Mouse (Mus musculus) CH12.LX (cell line): Measurements from ENCODE around the gene Eml5. TPM values are rescaled to one million over a fixed set of nuclear protein-coding genes. Genes with fewer than 3 reads are reported as not detected.

Experiments used
- DNase-seq: peaks from one replicate; pipeline ENCODE4 v3.0.0-alpha.2; 2013; ENCODE audit errors: extremely low read depth
- H3K27ac ChIP-seq: 2 replicates; pipeline ENCODE4 v1.5.1; 2012; ENCODE audit warnings: low read depth, mild to moderate bottlenecking, control low read depth, moderate library complexity; ENCODE audit not compliant: insufficient read depth
- H3K27me3 ChIP-seq: replicated peaks from 2 replicates; pipeline ENCODE3; 2012; ENCODE audit warnings: inconsistent platforms
- H3K36me3 ChIP-seq, 2 experiments: replicated peaks in 1 of 2; 2 replicates each; pipeline versions ENCODE3 to v1.6.1; 2012; ENCODE audit warnings: inconsistent platforms in 1 of 2, low read length in 1 of 2, mild to moderate bottlenecking in 1 of 2, mixed read lengths in 1 of 2, moderate library complexity in 1 of 2; ENCODE audit not compliant: control insufficient read depth in 1 of 2, insufficient read depth in 1 of 2
- H3K4me1 ChIP-seq, 2 experiments: 2 replicates each; pipeline ENCODE4 v1.6.1; 2012; ENCODE audit warnings: inconsistent platforms in 1 of 2, moderate library complexity in 1 of 2; ENCODE audit not compliant: insufficient read depth in 2 of 2, control insufficient read depth in 1 of 2
- H3K4me2 ChIP-seq: 2 replicates; pipeline ENCODE4 v1.6.1; 2012; ENCODE audit warnings: low read depth, mild to moderate bottlenecking, control low read depth; ENCODE audit not compliant: poor library complexity, insufficient read depth, severe bottlenecking
- H3K4me3 ChIP-seq, 3 experiments: fragments of 150-350 bp in 1 of 3; sonication (generic) in 1 of 3; replicated peaks in 1 of 3; 2 replicates each; pipeline versions ENCODE3 to v1.5.1; 2011 to 2012; ENCODE audit warnings: low read depth in 2 of 3, low read length in 2 of 3, mild to moderate bottlenecking in 2 of 3, moderate library complexity in 2 of 3, control low read depth in 1 of 3, improper control_type of control experiment in 1 of 3, inconsistent platforms in 1 of 3, mixed read lengths in 1 of 3; ENCODE audit not compliant: poor library complexity in 1 of 3
- H3K79me2 ChIP-seq: replicated peaks from 2 replicates; pipeline ENCODE4 v1.6.1; 2012; ENCODE audit warnings: mild to moderate bottlenecking, moderate library complexity; ENCODE audit not compliant: control insufficient read depth, poor library complexity, insufficient read depth, severe bottlenecking; ENCODE audit errors: extremely low read depth
- H3K9ac ChIP-seq: 2 replicates; pipeline ENCODE4 v1.6.1; 2012; ENCODE audit warnings: low read depth, mild to moderate bottlenecking, control low read depth, moderate library complexity; ENCODE audit not compliant: insufficient read depth
- H3K9me3 ChIP-seq: replicated peaks from 2 replicates; pipeline ENCODE3; 2012; ENCODE audit warnings: low read length, inconsistent platforms, mixed read lengths
- CHD1 ChIP-seq: IDR thresholded peaks from 2 replicates; pipeline ENCODE4 v1.6.1; 2012; ENCODE audit warnings: low read depth, low read length, improper control_type of control experiment, inconsistent platforms
- CHD2 ChIP-seq: IDR thresholded peaks from 2 replicates; pipeline ENCODE4 v1.6.1; 2011; ENCODE audit warnings: low read length, improper control_type of control experiment
- CTCF ChIP-seq, 2 experiments: IDR thresholded peaks in 1 of 2; conservative IDR thresholded peaks in 1 of 2; 2 replicates each; pipeline ENCODE4 v1.5.1; 2011 to 2012; ENCODE audit warnings: low read depth in 2 of 2, low read length in 2 of 2, improper control_type of control experiment in 1 of 2, inconsistent platforms in 1 of 2, mild to moderate bottlenecking in 1 of 2, moderate library complexity in 1 of 2
- E2F4 ChIP-seq: IDR thresholded peaks from 2 replicates; pipeline ENCODE4 v1.6.1; 2011; ENCODE audit warnings: low read depth, low read length, improper control_type of control experiment; ENCODE audit not compliant: insufficient replicate concordance
- ELF1 ChIP-seq: IDR thresholded peaks from 2 replicates; pipeline ENCODE4 v1.6.1; 2014; ENCODE audit warnings: low read depth, mild to moderate bottlenecking, inconsistent platforms, low read length, improper control_type of control experiment
- EP300 ChIP-seq: IDR thresholded peaks from 2 replicates; pipeline ENCODE4 v1.6.1; 2011; ENCODE audit warnings: low read length, improper control_type of control experiment
- ETS1 ChIP-seq: conservative IDR thresholded peaks from 2 replicates; pipeline ENCODE4 v1.6.1; 2012; ENCODE audit warnings: low read depth, mild to moderate bottlenecking, inconsistent platforms, low read length, improper control_type of control experiment, moderate library complexity
- GABPA ChIP-seq: IDR thresholded peaks from 2 replicates; pipeline ENCODE4 v1.6.1; 2012; ENCODE audit warnings: low read depth, low read length, improper control_type of control experiment, inconsistent platforms; ENCODE audit not compliant: insufficient replicate concordance
- IRF4 ChIP-seq: IDR thresholded peaks from 2 replicates; pipeline ENCODE4 v1.6.1; 2014; ENCODE audit warnings: low read depth, mild to moderate bottlenecking, inconsistent platforms, low read length, improper control_type of control experiment
- JUN ChIP-seq: IDR thresholded peaks from 2 replicates; pipeline ENCODE4 v1.6.1; 2011; ENCODE audit warnings: low read depth, mild to moderate bottlenecking, low read length, improper control_type of control experiment, moderate library complexity; ENCODE audit not compliant: insufficient read depth
- JUND ChIP-seq: conservative IDR thresholded peaks from 2 replicates; pipeline ENCODE4 v1.6.1; 2011; ENCODE audit warnings: low read depth, low read length, improper control_type of control experiment
- KAT2A ChIP-seq: IDR thresholded peaks from 2 replicates; pipeline ENCODE4 v1.6.1; 2012; ENCODE audit warnings: low read length, improper control_type of control experiment, inconsistent platforms; ENCODE audit not compliant: insufficient replicate concordance
- MAX ChIP-seq: IDR thresholded peaks from 2 replicates; pipeline ENCODE4 v1.6.1; 2011; ENCODE audit warnings: low read length, improper control_type of control experiment
- MEF2A ChIP-seq: IDR thresholded peaks from 2 replicates; pipeline ENCODE4 v1.6.1; 2014; ENCODE audit warnings: low read depth, mild to moderate bottlenecking, inconsistent platforms, low read length, improper control_type of control experiment, borderline replicate concordance
- MXI1 ChIP-seq: IDR thresholded peaks from 2 replicates; pipeline ENCODE4 v1.6.1; 2011; ENCODE audit warnings: mild to moderate bottlenecking, low read depth, low read length, improper control_type of control experiment
- MYC ChIP-seq: IDR thresholded peaks from 2 replicates; pipeline ENCODE4 v1.6.1; 2011; ENCODE audit warnings: low read depth, mild to moderate bottlenecking, improper control_type of control experiment, low read length
- NELFE ChIP-seq: IDR thresholded peaks from 2 replicates; pipeline ENCODE4 v1.6.1; 2011; ENCODE audit warnings: low read depth, low read length, improper control_type of control experiment
- NRF1 ChIP-seq: IDR thresholded peaks from 2 replicates; pipeline ENCODE4 v1.6.1; 2014; ENCODE audit warnings: low read depth, mild to moderate bottlenecking, inconsistent platforms, low read length, improper control_type of control experiment, moderate library complexity
- PAX5 ChIP-seq: IDR thresholded peaks from 2 replicates; pipeline ENCODE4 v1.6.1; 2012; ENCODE audit warnings: low read length, inconsistent platforms, mixed read lengths
- POLR2A ChIP-seq: IDR thresholded peaks from 2 replicates; pipeline ENCODE4 v1.6.1; 2011; ENCODE audit warnings: low read depth, mild to moderate bottlenecking, improper control_type of control experiment, low read length
- POLR2AphosphoS2 ChIP-seq: IDR thresholded peaks from 2 replicates; pipeline ENCODE4 v1.6.1; 2011; ENCODE audit warnings: low read depth, low read length, improper control_type of control experiment
- RAD21 ChIP-seq: IDR thresholded peaks from 2 replicates; pipeline ENCODE4 v1.6.1; 2011; ENCODE audit warnings: low read depth, mild to moderate bottlenecking, low read length, improper control_type of control experiment, moderate library complexity
- RCOR1 ChIP-seq: conservative IDR thresholded peaks from 2 replicates; pipeline ENCODE4 v1.6.1; 2012; ENCODE audit warnings: low read depth, mild to moderate bottlenecking, inconsistent platforms, low read length, improper control_type of control experiment
- SMC3 ChIP-seq: IDR thresholded peaks from 2 replicates; pipeline ENCODE4 v1.6.1; 2011; ENCODE audit warnings: low read depth, low read length, improper control_type of control experiment
- TBP ChIP-seq: conservative IDR thresholded peaks from 2 replicates; pipeline ENCODE4 v1.6.1; 2011; ENCODE audit warnings: low read depth, low read length, improper control_type of control experiment
- TCF12 ChIP-seq: IDR thresholded peaks from 2 replicates; pipeline ENCODE4 v1.6.1; 2014; ENCODE audit warnings: low read depth, mild to moderate bottlenecking, inconsistent platforms, low read length, improper control_type of control experiment
- USF1 ChIP-seq: IDR thresholded peaks from 2 replicates; pipeline ENCODE4 v1.6.1; 2014; ENCODE audit warnings: low read depth, mild to moderate bottlenecking, inconsistent platforms, low read length, improper control_type of control experiment
- USF2 ChIP-seq: conservative IDR thresholded peaks from 2 replicates; pipeline ENCODE4 v1.6.1; 2011; ENCODE audit warnings: low read depth, low read length, improper control_type of control experiment
- ZC3H11A ChIP-seq: IDR thresholded peaks from 2 replicates; pipeline ENCODE4 v1.6.1; 2012; ENCODE audit warnings: low read depth, mild to moderate bottlenecking, inconsistent platforms, low read length, improper control_type of control experiment
- ZMIZ1 ChIP-seq: IDR thresholded peaks from 2 replicates; pipeline ENCODE4 v1.6.1; 2012; ENCODE audit warnings: low read depth, mild to moderate bottlenecking, inconsistent platforms, low read length, improper control_type of control experiment
- ZNF384 ChIP-seq: IDR thresholded peaks from 2 replicates; pipeline ENCODE4 v1.6.1; 2012; ENCODE audit warnings: low read depth, low read length, improper control_type of control experiment, inconsistent platforms
- dilution Hi-C: fragments of 300-500 bp; cut with MboI; formaldehyde crosslinking; loops from 2 replicates; pipeline ENCODE4 v1.14.3; 2020; ENCODE audit warnings: low sequenced_read_pairs; ENCODE audit not compliant: extremely low pct_unique_long_range_greater_than_20kb, extremely low pct_ligation_motif_present
- in situ Hi-C: fragments of 300-500 bp; cut with MboI; formaldehyde crosslinking; loops from 3 replicates; pipeline ENCODE4 v1.14.3; 2019; ENCODE audit warnings: low sequenced_read_pairs, low pct_ligation_motif_present, low pct_unique_long_range_greater_than_20kb, mixed read lengths
- polyA plus RNA-seq: library from polyadenylated mRNA; unstranded; fragments of >175 nt; gene quantifications from 2 replicates; pipeline ENCODE4 v1.2.1, GENCODE M21; 2012; ENCODE audit warnings: low read depth; ENCODE audit not compliant: insufficient read length
- total RNA-seq, 2 experiments: library from RNA; depleted of rRNA; stranded (reverse); fragments of 300-350 nt in 1 of 2; fragments of >200 nt in 1 of 2; gene quantifications; 2 replicates each; pipeline ENCODE4 v1.2.3; 2012 to 2014

The Eml5 gene
- total and polyA plus RNA-seq, 3 experiments: 1.8 to 5.9 (median 3.4) TPM

DNA sequence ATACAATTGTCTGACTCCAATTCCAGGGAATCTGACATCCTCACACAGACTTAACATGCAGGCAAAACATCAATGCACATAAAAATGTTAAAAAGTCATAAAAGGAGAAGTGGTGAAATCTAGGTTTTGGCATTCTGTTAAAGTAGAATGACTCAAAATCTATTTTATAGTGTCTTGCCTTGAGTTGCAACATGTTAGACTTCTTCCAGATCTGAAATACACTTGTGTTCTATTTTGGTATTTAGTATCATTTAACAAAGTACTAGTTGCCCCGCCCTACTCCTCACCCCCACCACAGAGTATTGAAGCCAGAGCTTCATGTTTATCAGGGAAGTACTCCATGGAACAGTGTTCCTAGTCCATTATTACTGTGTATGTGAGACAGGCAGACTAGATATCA lies 117.0 kb downstream of the Eml5 start:
- dilution Hi-C loops: no loop called here
- Histone ChIP-seq H3K4me3 (no peak overlapping the region), H3K4me2 (no peak overlapping the region), H3K27ac (no peak overlapping the region)
- no peak for DNase-seq
- TF ChIP-seq GABPA (no peak), USF2 (no peak), TBP (no peak), JUN (no peak), NELFE (no peak), TCF12 (no peak), JUND (no peak)
- TF ChIP-seq, all 38 proteins: peak for 0
- H3K4me1 ChIP-seq: no peaks in the 10 kb centered on the region
- H3K79me2 ChIP-seq: no peaks in the 10 kb centered on the region
- H3K27me3 ChIP-seq: no peaks in the 10 kb centered on the region
- H3K9me3 ChIP-seq: no peaks in the 10 kb centered on the region
- no peak overlapping the region for H3K9ac ChIP-seq
- peaks cover 51 to 83% of the 10 kb centered on the region in 2 experiments for H3K36me3 ChIP-seq
- in situ Hi-C loops: no loop called here

DNA sequence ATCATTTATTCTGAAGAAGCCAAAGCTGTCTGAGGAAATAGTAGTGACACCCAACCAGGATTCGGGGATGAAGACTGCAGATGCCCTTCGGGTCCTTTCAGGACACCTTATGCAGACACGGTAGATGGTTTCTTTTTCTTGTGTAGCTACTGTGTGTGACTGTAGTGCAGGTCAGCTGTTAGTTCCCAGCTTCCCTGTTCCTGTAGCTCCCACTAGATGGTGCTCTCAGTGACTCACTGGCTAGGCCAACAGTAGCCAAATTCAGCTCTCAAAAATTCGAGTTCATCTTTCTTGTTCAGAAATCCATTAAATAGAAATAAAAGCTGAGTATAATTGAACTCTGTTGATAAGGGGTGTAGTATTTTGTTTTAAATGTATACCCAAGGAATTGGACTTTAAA lies 122.1 kb downstream of the Eml5 start:
- H3K36me3 ChIP-seq: peaks cover 66 to 90% of the 10 kb centered on the region in 2 experiments
- no peak overlapping the region for H3K27ac ChIP-seq
- no peak overlapping the region for H3K4me3 ChIP-seq
- H3K9me3 ChIP-seq: no peaks in the 10 kb centered on the region
- DNase-seq: peak; percentile 35
- no peak overlapping the region for H3K9ac ChIP-seq
- no peak overlapping the region for H3K4me2 ChIP-seq
- H3K79me2 ChIP-seq: no peaks in the 10 kb centered on the region
- in situ Hi-C loops: no loop called here
- peaks cover 0 to 5% of the 10 kb centered on the region in 2 experiments; a peak in 1 of 4 replicates for H3K4me1 ChIP-seq
- dilution Hi-C loops: no loop called here
- no peaks in the 10 kb centered on the region for H3K27me3 ChIP-seq
- TF ChIP-seq JUN: no peak
- TF ChIP-seq SMC3: peak; percentile 41
- TF ChIP-seq POLR2AphosphoS2: no peak
- TF ChIP-seq KAT2A: no peak
- TF ChIP-seq NRF1: no peak
- no peak for TF ChIP-seq CHD1
- TF ChIP-seq POLR2A: no peak
- no peak for TF ChIP-seq IRF4
- no peak for TF ChIP-seq EP300
- no peak for TF ChIP-seq TCF12
- TF ChIP-seq ZMIZ1: no peak
- peak; percentile 34 to 68; a peak in 3 of 4 replicates for TF ChIP-seq CTCF (conservative IDR thresholded peaks at IDR 0.05 in 1 of 2, IDR thresholded peaks at IDR 0.05 in 1 of 2; ENCODE audit: low read depth in 2 of 2, low read length in 2 of 2)
- no peak for TF ChIP-seq PAX5
- TF ChIP-seq ELF1: 0 out of 2 replicates have a peak, but pooled peaks have one; percentile 12
- TF ChIP-seq RAD21: peak; percentile 27
- no peak for TF ChIP-seq MYC
- no peak for TF ChIP-seq RCOR1
- no peak for TF ChIP-seq USF2
- no peak for TF ChIP-seq ETS1
- no peak for TF ChIP-seq JUND
- TF ChIP-seq CHD2: no peak
- TF ChIP-seq MEF2A: no peak
- TF ChIP-seq ZC3H11A: no peak
- no peak for TF ChIP-seq ZNF384
- no peak for TF ChIP-seq MAX
- TF ChIP-seq E2F4: no peak
- no peak for TF ChIP-seq USF1
- TF ChIP-seq MXI1: no peak
- no peak for TF ChIP-seq TBP
- TF ChIP-seq, all 38 proteins: peak for 4
